Mouse (Mus musculus) G1E-ER4 (cell line): ENCODE measurements around the gene Paip2b. TPM values are rescaled to one million over a fixed set of nuclear protein-coding genes. Genes with fewer than 3 reads are reported as not detected.

Experiments used
- GATA1 ChIP-seq: IDR thresholded peaks from one replicate; pipeline ENCODE4 v1.8.0; 2012; ENCODE audit warnings: low read length, inconsistent platforms
- polyA plus RNA-seq: library from polyadenylated mRNA; stranded (reverse); fragments of >175 nt; gene quantifications from 2 replicates; pipeline ENCODE4 v1.2.3, GENCODE M21; 2012

The Paip2b gene
- polyA plus RNA-seq: 9.5 and 13.9 TPM in 2 replicates

DNA sequence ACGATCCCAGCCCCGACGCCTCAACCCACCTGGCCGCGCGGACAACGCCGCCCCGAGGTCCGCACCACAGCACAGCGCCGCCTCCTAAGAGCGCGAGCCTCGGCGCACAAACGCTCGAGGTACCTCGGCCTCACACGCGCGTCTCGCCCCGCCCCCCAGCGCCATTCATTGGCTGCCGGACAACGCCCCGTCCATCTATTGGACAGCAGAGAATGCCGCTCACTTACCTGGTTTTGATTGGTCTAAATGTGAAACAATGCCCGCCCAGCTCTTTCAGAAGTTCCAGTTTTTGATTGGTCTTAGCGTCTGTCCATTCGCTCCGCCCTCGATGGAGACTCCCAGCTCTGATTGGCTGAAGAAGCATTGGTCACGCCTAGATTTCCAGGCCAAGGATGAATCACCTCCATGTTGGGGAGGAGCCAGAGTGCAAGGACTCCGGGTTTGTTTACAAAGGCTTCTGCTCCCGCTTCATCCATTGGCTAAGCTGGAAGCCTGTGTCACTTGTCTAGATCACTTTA lies at the start of gene Paip2b:
Paip2b (minus strand) TSS at position 136 of the 518 bp plus-strand sequence.
- no peak for TF ChIP-seq GATA1

DNA sequence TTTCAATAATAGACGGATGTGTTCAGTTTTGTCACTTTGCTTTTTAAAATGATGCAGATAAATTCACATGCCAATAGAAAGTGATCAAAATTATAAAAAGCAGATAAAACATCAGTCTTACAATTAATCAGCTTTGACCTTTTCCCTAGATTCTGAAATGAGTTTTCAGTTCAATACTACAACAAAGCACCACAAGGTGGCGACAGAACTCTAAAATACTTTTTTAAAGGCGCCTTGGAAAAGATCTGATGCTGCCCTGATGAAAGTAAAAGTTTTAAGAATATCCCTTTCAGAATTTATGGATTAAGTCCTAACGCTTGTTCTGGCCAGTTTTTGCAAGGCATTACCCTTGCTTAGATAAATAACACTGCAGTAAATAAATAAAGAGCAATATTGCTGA lies 48.3 kb upstream of the Paip2b start:
- TF ChIP-seq GATA1: no peak

DNA sequence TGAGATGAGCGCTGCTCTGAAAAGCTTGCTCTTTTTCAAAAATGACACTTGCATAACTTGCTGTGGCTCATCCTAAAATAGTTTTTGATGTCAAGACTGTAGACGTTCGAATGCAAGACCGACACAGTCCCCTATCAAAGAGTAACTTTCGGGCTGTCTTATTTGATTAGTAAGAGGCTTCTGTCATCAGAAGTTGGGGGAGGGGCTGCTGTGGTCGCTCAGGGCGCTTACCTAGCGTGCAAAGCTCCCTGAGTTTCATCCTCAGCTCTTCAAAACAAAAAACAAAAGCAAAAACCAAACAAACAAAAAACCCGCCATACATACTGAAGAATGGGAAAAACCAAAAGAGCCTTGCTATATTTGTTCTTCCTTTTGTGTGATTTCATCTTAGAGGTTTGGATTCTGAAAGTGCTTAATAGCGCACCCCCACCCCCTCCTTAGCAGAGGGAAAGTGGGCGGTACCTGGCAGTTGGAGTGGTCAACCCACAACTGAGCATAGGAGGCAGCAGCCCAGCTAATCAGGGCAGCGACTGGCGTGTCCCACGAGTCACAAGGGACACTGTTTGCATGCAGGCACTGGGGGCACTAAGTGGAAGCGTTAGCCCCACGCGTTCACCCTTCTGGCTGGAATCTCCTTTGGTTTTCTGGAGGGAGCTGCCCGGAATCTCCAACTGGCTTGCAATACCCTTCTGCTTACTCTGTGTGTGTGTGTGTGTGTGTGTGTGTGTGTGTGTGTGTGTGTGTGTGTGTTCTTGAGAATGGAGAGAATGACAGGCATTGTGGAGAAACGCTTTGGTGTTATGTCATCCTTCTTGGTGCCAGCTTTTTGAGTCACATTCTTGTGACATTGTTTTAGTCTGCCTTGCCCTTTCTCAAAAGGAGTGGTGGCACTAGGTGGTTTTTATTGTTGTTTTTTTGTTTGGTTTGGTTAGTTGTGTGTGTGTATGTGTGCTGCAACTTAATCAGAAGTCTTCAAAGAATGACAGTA lies 36.4 kb upstream of the Paip2b start:
- TF ChIP-seq GATA1: no peak

DNA sequence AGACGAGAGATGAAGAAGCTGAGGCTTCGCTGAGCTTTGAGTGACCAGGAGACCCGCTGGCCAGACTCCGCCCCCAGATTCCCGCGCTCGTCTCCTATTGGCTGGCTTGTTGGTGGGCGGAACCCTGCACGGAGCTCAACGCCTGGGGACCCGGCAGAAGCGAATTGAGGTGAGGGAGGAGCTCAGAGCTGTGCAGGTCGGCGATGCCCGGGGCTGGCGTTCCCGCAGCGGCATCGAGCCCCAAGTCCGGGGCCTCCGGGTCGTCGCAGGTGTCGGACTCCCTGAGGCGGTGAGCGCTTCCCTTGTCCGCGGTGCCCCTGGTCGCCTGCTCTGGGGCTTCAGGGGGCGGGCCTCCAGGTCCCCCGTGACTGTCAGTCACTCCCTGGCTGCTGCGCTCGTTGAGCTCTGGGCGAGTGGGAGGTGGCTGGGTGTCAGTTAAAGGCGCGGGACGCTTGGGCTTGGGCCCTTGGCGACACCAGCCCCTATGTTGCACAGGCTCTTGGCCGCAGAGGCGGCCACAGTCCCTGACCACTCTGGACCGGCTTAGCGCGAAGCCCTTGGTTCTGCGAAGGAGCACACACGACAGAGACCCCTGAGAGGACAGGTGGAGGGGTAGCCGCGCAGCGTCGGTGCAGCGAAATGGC lies 35.5 kb upstream of the Paip2b start, which contains the start of gene Zfp638:
Zfp638 (plus strand) TSS at position 156 of the 644 bp plus-strand sequence.
- no peak for TF ChIP-seq GATA1

DNA sequence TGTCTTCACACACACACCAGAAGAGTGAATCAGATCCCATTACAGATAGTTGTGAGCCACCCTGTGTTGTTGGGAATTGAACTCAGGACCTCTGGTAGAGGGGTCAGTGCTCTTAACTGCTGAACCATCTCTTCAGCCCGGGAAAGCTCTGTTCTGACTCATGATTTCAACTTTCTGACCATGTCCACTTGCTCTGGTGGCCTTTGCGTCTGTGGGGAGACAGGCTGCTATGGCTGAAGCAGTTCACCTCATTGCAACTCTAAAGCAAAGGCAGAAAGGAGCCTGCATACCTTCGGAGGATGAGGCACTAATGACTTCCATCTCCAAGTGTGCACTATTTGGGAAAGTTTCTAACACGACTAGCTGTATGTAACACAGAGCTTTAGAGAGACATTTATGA lies 34.9 kb upstream of the Paip2b start:
- no peak for TF ChIP-seq GATA1

DNA sequence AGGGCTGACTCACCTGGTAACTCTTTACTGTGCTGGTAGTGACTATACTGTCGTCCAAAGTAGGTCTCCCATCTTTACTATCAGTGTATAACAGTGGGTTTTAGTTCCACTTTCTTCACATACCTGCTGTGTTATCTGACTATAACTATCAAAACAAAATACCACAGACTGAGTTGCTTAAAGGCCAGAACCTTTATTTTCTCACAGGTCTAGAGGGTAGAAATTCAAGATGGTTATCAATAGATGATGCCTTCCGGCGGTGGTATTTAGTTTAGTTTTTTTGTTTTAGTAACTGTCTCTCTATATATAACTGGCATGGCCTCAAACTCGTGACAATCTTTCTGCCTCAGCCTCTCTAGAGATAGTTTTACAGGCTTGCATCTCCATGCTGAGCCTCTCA lies 32.0 kb upstream of the Paip2b start:
- TF ChIP-seq GATA1: no peak

DNA sequence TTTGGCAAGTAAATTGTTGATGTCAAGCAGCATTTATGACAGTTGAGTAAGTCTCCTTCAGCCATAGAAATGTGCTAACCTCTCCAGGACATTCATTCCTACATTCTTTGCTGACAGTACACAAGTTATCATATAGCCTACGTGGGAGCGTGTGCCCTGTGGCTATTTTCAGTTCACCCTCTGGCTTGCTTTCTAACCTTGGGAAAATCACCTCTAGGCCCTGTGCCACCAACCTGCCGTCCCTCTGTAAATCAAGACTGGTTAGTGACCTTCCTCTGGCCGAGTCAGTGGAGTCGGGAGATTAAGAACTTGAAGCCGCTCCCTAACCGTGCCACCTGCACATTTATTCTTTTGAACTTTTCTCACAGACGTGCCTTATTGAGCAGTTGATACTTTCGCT lies 28.5 kb upstream of the Paip2b start:
- no peak for TF ChIP-seq GATA1

DNA sequence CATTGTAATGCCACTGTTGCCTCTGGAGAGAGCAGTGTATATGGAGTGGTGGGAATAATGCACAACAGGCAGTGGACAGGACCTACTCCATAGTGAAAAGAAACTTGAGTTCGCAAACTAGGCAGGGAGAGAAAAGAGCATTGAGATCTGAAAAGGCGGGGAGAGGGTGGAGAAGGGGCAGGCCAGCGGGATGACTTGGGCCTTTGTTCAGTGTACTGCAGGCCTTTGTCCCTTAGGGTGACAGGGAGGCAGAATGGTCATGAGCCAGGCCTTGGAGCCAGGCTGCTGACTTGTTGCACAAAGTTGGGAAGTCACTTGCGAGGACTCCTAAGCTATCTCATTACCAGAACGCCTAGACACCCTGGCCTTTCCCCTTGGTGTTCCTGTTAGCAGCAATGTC lies 25.9 kb upstream of the Paip2b start:
- TF ChIP-seq GATA1: no peak

DNA sequence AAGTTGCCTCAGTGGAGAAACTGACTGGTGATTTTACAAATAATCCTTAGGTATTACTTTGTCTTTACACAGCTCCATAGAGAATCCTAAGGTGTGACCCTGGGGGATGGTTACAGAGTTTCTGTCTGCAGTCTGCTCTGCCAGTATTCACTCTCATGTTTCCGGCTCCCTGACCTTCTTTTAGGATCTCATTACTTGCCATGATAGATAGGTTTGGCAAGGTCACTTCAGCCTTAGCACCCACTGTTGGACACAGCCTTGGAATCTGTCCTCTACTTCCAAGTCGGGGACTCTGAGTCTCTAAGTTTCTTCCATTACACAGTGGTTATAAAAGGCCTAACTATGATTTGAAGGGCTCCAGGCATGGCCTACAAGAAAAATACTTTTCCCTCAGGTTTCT lies 17.9 kb upstream of the Paip2b start:
- no peak for TF ChIP-seq GATA1

DNA sequence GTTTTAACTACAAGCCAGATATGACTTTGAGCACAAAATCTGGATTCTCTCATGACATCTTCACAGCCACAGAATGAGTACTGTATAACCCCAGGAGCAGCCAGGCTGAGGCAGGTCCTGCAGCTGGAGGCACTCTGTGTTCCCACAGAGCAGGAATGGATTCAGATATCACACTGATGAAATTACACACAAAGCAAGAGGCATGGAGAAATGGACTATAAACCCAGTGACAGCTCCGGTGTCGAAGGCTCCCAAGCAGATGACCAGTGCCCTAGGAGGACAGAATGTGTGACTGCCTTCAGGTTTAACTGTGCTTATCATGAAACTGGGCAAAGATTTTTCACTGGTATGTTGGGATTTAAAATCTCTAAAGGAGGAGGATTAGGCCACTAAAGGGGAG lies 14.6 kb upstream of the Paip2b start:
- no peak for TF ChIP-seq GATA1

DNA sequence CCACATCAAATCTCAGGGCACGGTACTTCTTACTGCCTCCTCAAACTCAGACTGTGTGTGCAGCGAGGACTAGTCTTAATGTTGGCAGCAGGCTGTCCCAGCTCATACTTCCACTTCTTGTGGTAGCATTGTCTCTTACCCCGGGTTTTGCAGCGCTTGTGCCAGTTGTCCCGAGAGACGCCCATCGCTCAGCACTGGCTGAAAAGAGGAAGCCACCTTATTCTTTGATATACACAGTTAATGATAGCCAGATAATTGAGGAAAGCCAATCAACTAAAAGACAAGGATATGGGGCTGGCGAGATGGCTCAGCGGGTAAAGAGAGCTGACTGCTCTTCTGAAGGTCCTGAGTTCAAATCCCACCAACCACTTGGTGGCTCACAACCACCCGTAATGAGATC lies 13.4 kb upstream of the Paip2b start:
- no peak for TF ChIP-seq GATA1

DNA sequence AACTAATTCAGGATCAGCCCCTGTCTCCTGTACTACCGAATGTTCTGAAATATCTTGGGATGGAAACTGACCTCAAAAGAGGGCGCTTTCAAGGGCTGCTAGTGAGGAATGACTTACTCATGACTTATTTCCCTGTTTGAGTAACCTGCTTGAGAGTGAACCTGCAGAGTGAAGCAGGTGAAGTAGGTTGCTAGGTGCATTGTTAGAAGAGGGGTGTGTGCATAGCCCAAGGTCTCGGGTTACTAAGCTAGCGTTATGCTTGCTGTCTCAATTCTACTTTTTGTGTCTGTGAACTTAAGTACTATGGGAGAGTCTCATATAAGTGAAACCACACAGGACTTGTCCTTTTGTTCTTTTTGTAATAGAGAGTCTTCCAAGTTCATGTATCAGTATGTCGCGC lies 8.5 kb upstream of the Paip2b start:
- TF ChIP-seq GATA1: no peak

DNA sequence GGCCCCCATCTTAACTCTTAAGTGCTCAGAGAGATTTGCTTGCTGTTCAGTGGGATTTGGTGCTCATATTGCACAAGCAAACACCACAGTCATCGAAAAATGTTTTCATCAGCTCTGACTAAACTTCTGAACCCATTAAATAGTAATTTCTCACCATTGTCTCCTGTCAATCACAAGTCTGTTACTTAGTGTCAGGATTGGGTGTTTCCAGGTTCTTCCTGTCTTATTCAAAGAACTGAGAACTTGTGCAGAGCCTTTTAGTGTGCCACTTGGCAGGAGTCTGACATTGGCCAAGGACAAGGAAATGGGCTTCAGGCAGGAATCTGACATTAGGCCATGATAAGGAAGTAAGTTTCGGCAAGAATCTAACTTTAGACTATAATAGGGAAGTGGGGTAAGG lies 6.5 kb upstream of the Paip2b start:
- no peak for TF ChIP-seq GATA1

DNA sequence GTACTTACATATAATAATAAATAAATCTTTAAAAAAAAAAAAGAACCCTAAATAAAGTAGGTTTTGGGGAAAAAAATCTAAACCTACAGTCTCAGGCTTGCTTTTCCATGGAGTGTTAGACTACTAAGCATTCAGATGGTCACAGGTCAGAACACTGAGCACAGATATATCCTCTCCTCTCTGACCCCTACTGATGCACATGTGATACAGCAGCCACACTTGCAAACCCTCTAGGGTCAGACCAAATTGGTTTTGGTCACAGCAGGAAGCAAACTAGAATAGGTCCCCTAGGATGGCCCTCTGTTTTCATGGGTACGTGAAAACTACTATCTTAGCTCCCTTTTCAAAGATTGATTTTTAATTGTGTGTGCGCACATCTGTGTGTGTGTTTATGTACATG lies 5.3 kb upstream of the Paip2b start:
- TF ChIP-seq GATA1: no peak

DNA sequence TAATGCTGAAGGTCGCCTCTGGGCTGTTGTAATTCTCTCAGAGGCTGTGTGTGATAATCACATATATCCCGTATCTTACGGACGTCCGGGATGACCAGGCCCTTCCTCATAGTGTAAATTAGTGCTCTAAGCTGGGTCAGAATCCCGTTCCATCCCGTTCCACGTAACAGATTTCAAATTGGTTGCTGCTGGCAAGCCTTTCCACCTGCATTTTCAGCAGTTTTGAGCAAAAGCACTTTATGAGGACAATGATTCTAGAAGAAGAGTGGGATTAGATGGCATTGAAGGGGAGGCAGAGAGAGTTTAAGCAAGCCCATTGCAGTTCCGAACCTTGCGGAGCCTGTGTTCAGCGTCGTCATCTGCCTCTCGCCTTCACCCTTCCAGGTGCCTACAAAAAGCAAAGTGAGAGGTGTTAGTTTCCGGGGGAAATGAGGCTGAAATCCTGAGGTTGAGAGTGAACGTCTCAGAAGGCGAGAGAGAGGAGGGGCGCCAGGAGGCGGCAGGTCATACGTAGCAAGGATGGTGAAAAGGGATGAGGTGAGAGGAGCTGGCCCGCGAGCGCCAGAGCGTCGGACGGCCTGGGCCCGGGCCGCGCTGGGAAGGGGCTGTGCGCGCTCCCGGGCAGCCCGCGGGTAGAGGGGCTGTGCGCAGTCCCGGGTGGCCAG lies 468 bp downstream of the Paip2b start:
- TF ChIP-seq GATA1: no peak

DNA sequence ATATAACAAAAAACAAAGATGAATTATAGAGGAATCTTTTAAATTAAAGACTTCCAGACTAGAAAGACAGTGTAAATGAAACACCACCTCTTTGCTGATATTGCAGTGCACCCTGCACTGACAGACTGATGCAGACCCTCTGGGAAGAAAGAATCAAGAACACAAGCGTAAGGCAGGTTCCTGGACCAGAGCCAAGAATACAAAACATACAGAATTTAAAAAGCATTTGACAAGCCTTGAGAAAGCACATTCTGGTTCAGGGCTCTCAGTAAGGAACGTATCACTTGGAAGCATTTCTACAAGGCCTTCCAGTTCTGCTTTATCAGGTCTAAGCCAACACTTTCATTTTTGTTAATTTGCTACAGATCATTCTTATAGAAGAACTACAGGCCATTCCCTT lies 9.7 kb downstream of the Paip2b start:
- no peak for TF ChIP-seq GATA1
